Mouse (Mus musculus): Measurements from ENCODE around the gene Cby3. TPM values are rescaled to one million over a fixed set of nuclear protein-coding genes. Genes with fewer than 3 reads are reported as not detected.

Gene Cby3
- total RNA-seq, 2 experiments from 2014 or later, result not detected

GRCm38 (mm10) chr11:50389011-50389410 lies 34.7 kb downstream of the Cby3 start:
- DNase-seq, result no peak

- no peak for DNase-seq
Measured at GRCm38 (mm10) chr11:50389616-50390015, 35.4 kb downstream of the Cby3 start.

GRCm38 (mm10) chr11:50391272-50391960 lies 37.2 kb downstream of the Cby3 start:
- no peak for DNase-seq

- no peak for DNase-seq
Measured at GRCm38 (mm10) chr11:50393306-50393705, 39.0 kb downstream of the Cby3 start.

- DNase-seq, result no peak
Measured at GRCm38 (mm10) chr11:50394731-50395130, 40.5 kb downstream of the Cby3 start.

GRCm38 (mm10) chr11:50396766-50397307 lies 42.6 kb downstream of the Cby3 start:
- no peak for DNase-seq

- no peak for DNase-seq
Measured at GRCm38 (mm10) chr11:50397316-50397715, 43.1 kb downstream of the Cby3 start.

GRCm38 (mm10) chr11:50398803-50399202 lies 44.5 kb downstream of the Cby3 start:
- no peak for DNase-seq

GRCm38 (mm10) chr11:50402481-50402880 lies 48.2 kb downstream of the Cby3 start:
- DNase-seq, result no peak

GRCm38 (mm10) chr11:50403367-50404014 lies 49.2 kb downstream of the Cby3 start:
- DNase-seq, result peak; percentile 86 to 88

- peak; percentile 36 to 51 for DNase-seq
Measured at GRCm38 (mm10) chr11:50407235-50407634, 53.0 kb downstream of the Cby3 start.

Small RNA genes within 50 kb of the gene (microRNA-seq; reads per million reads assigned to microRNA genes)
- gene Mir804, result not detected

Other genes with a start within 250 kb of the Cby3 start
- 100 to 1,000 TPM; 121 to 155 TPM for gene Tbc1d9b, start 223.1 kb upstream of the Cby3 start, total RNA-seq (2021)
- gene Mrnip, start 180.0 kb upstream of the Cby3 start, total RNA-seq (2021), result 10 to 100 TPM in 1 of 2 experiments, 1 to 10 TPM in 1; 7.4 to 10.9 TPM
- 100 to 1,000 TPM; 862 to 881 TPM for gene Sqstm1, start 143.6 kb upstream of the Cby3 start, total RNA-seq (2021)
- gene Mgat4b, start 143.6 kb upstream of the Cby3 start, total RNA-seq (2021), result 100 to 1,000 TPM; 116 to 149 TPM
- gene Ltc4s, start 115.8 kb upstream of the Cby3 start, total RNA-seq (2021), result 10 to 100 TPM; 10.5 to 23.5 TPM
- gene Maml1, start 62.2 kb upstream of the Cby3 start, total RNA-seq (2021), result 10 to 100 TPM; 24.7 to 26.0 TPM
- 100 to 1,000 TPM; 473 to 490 TPM for gene Canx, start 28.8 kb upstream of the Cby3 start, total RNA-seq (2021)
- gene Hnrnph1, start 22.5 kb downstream of the Cby3 start, total RNA-seq (2021), result 100 to 1,000 TPM; 212 to 305 TPM
- gene Rufy1, start 76.7 kb downstream of the Cby3 start, total RNA-seq (2021), result 10 to 100 TPM; 38.2 to 39.8 TPM
- gene Adamts2, start 247.6 kb downstream of the Cby3 start, total RNA-seq (2021), result 10 to 100 TPM in 1 of 2 experiments, 1 to 10 TPM in 1; 6.4 to 13.1 TPM